Mouse (Mus musculus) limb, embryonic 11.5 days (tissue): ENCODE measurements around the gene Uhrf1bp1. TPM values are rescaled to one million over a fixed set of nuclear protein-coding genes. Genes with fewer than 3 reads are reported as not detected.
"Not testable (repeated sequence)": the region's sequence is repeated elsewhere in the genome, so short reads cannot be mapped to it uniquely, and the experiment has no call there.

Experiments
- ATAC-seq: fragments of 200-750 bp; cut with Nextera tagmentation; 2 replicates; pipeline ENCODE4 v1.8.0; 2017; ENCODE audit warnings: low read depth; ENCODE audit not compliant: insufficient number of reproducible peaks, low FRiP score, low TSS enrichment
- DNase-seq: peaks from one replicate; pipeline ENCODE4 v3.0.0-alpha.2; 2015; ENCODE audit warnings: low spot score
- H3K27ac ChIP-seq: fragments of 300-500 bp; sonication (generic); replicated peaks from 2 replicates; pipeline ENCODE4 v1.5.1; 2014; ENCODE audit warnings: low read depth, mild to moderate bottlenecking, low read length
- H3K27me3 ChIP-seq: fragments of 300-500 bp; sonication (generic); 2 replicates; pipeline ENCODE4 v1.6.1; 2014; ENCODE audit warnings: mild to moderate bottlenecking, low read length, mixed read lengths; ENCODE audit not compliant: control insufficient read depth, insufficient read depth
- H3K36me3 ChIP-seq: fragments of 300-500 bp; sonication (generic); 2 replicates; pipeline ENCODE4 v1.6.1; 2014; ENCODE audit warnings: mild to moderate bottlenecking, low read length, moderate library complexity, mixed read lengths; ENCODE audit not compliant: control insufficient read depth, insufficient read depth
- H3K4me1 ChIP-seq: fragments of 300-500 bp; sonication (generic); 2 replicates; pipeline ENCODE4 v1.6.1; 2014; ENCODE audit warnings: low read length, mixed read lengths; ENCODE audit not compliant: control insufficient read depth, insufficient read depth
- H3K4me2 ChIP-seq: fragments of 300-500 bp; sonication (generic); 2 replicates; pipeline ENCODE4 v1.6.1; 2014; ENCODE audit warnings: low read depth, mild to moderate bottlenecking, moderate library complexity; ENCODE audit not compliant: severe bottlenecking
- H3K4me3 ChIP-seq: fragments of 300-500 bp; sonication (generic); 2 replicates; pipeline ENCODE4 v1.5.1; 2014; ENCODE audit warnings: low read depth, low read length
- H3K9ac ChIP-seq: fragments of 300-500 bp; sonication (generic); 2 replicates; pipeline ENCODE4 v1.6.1; 2014; ENCODE audit warnings: mild to moderate bottlenecking, low read length
- H3K9me3 ChIP-seq: fragments of 300-500 bp; sonication (generic); 2 replicates; pipeline ENCODE4 v1.6.1; 2016; ENCODE audit warnings: low read length; ENCODE audit not compliant: control insufficient read depth
- WGBS: fragments of 180-500 bp; shearing (Covaris S2); extraction: QIAGEN DNeasy Blood & Tissue Kit; methylation state at CpG from one replicate; pipeline ENCODE4 v1.1.7; 2014; 5-methylcytosine and 5-hydroxymethylcytosine counted together
- polyA plus RNA-seq: library from polyadenylated mRNA; unstranded; fragments of >200 nt; fragmentation: Nextera tagmentation; extraction: Ambion mirVana; gene quantifications from 2 replicates; pipeline ENCODE4 v1.2.1, GENCODE M21; 2014

Uhrf1bp1 gene
- polyA plus RNA-seq, 1 experiment from 2014 or later, result 8.2 TPM

DNA sequence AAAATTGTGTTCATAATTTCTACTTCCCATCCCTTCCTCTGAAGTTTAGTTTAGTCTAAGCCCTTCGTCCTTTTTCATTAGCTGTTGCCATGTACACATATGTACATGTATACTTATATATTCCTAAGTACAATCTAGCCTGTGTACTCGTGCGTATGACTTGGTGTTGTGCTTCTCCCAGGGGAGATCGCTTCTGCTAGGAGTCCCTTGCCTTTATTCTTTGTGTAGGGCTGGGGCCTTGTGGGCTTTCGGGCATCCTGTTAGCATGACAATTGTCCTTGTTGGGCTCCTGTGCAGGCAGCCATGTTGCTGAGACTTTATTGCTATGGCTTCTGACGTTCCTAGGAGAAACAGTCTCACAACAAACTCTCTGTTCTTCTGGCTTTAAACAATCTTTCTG, 28.7 kb upstream of the Uhrf1bp1 start:
- Histone ChIP-seq H3K36me3 (no peaks in the 10 kb centered on the region), H3K9ac (no peak overlapping the region), H3K27me3 (no peaks in the 10 kb centered on the region), H3K4me2 (no peak overlapping the region), H3K27ac (no peak overlapping the region), H3K4me3 (no peak overlapping the region), H3K9me3 (no peaks in the 10 kb centered on the region), H3K4me1 (peaks cover 6% of the 10 kb centered on the region; the same call in 1 of the 2 replicates)
- ATAC-seq (no peak), DNase-seq (no peak)
- whole genome bisulfite sequencing, result 39% methylated on average over 6 of the region's 6 CpGs

DNA sequence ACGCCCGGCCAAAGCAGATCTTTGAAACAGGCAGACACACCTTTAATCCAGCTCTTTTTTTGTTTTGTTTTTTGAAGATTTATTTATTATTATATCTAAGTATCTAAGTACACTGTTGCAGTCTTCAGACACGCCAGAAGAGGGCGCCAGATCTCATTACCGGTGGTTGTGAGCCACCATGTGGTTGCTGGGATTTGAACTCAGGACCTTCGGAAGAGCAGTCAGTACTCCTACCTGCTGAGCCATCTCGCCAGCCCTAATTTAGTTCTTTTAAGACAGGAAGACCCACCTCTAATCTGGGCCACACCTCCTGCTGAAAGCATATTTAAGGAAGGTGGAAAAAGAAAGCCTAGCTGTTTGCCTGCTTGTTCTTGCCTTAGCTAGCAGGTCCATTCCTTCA, 25.8 kb upstream of the Uhrf1bp1 start:
- DNase-seq, result peak; percentile 38
- WGBS, result 58% methylated on average over 7 of the region's 7 CpGs

GRCm38 (mm10) chr17:27837850-27838249, 18.4 kb upstream of the Uhrf1bp1 start, which contains the start of gene Snrpc:
Gene Snrpc, plus strand, starts transcription at chr17:27838150.
- not testable (repeated sequence) for H3K27me3 ChIP-seq, H3K27ac ChIP-seq, H3K9me3 ChIP-seq, DNase-seq, H3K4me1 ChIP-seq, H3K4me2 ChIP-seq, H3K36me3 ChIP-seq, H3K4me3 ChIP-seq, ATAC-seq, H3K9ac ChIP-seq
- 89% methylated on average over 2 of the region's 4 CpGs for WGBS

More for the DNA sequence above, 25.8 kb upstream of the Uhrf1bp1 start:
- Histone ChIP-seq H3K27ac (no peak overlapping the region), H3K4me1 (peaks cover 6% of the 10 kb centered on the region; the same call in 1 of the 2 replicates), H3K4me3 (no peak overlapping the region), H3K9me3 (no peaks in the 10 kb centered on the region), H3K36me3 (no peaks in the 10 kb centered on the region), H3K9ac (no peak overlapping the region), H3K27me3 (no peaks in the 10 kb centered on the region), H3K4me2 (no peak overlapping the region)
- ATAC-seq, result no peak

- H3K36me3 ChIP-seq, result peaks cover 7% of the 10 kb centered on the region; the same call in 1 of the 2 replicates
- 3% methylated on average over 35 of the region's 35 CpGs for WGBS
These were observed 16.6 kb upstream of the Uhrf1bp1 start for GRCm38 (mm10) chr17:27839469-27840252.

GRCm38 (mm10) chr17:27848351-27848750, 7.9 kb upstream of the Uhrf1bp1 start:
- no peak overlapping the region for H3K9ac ChIP-seq
- H3K4me2 ChIP-seq, result no peak overlapping the region
- no peaks in the 10 kb centered on the region for H3K27me3 ChIP-seq
- 84% methylated on average over 1 of the region's 1 CpGs for WGBS
- H3K9me3 ChIP-seq, result no peaks in the 10 kb centered on the region
- no peak overlapping the region for H3K27ac ChIP-seq
- ATAC-seq, result no peak
- H3K36me3 ChIP-seq, result peaks cover 21% of the 10 kb centered on the region
- DNase-seq, result no peak
- H3K4me1 ChIP-seq, result no peaks in the 10 kb centered on the region
- H3K4me3 ChIP-seq, result no peak overlapping the region

More at GRCm38 (mm10) chr17:27839469-27840252, 16.6 kb upstream of the Uhrf1bp1 start:
- DNase-seq, result peak; percentile 95
- 0 out of 2 replicates have a peak, but pooled peaks cover 4% of the 10 kb centered on the region for H3K4me1 ChIP-seq
- peak; percentile 94 for ATAC-seq
- H3K27me3 ChIP-seq, result no peaks in the 10 kb centered on the region
- no peaks in the 10 kb centered on the region for H3K9me3 ChIP-seq
- peak overlapping the region; percentile 88 for H3K4me3 ChIP-seq
- H3K27ac ChIP-seq, result no peak overlapping the region
- H3K9ac ChIP-seq, result peak overlapping the region; percentile 79
- H3K4me2 ChIP-seq, result peak overlapping the region; percentile 79

GRCm38 (mm10) chr17:27851076-27851475, 5.2 kb upstream of the Uhrf1bp1 start:
- ATAC-seq (no peak), DNase-seq (no peak)
- H3K4me1 ChIP-seq, result no peaks in the 10 kb centered on the region
- H3K9ac ChIP-seq, result no peak overlapping the region
- H3K27ac ChIP-seq, result no peak overlapping the region
- no peak overlapping the region for H3K4me2 ChIP-seq
- H3K9me3 ChIP-seq, result no peaks in the 10 kb centered on the region
- H3K36me3 ChIP-seq, result peaks cover 19% of the 10 kb centered on the region
- H3K4me3 ChIP-seq, result no peak overlapping the region
- 83% methylated on average over 3 of the region's 3 CpGs for WGBS
- no peaks in the 10 kb centered on the region for H3K27me3 ChIP-seq

DNA sequence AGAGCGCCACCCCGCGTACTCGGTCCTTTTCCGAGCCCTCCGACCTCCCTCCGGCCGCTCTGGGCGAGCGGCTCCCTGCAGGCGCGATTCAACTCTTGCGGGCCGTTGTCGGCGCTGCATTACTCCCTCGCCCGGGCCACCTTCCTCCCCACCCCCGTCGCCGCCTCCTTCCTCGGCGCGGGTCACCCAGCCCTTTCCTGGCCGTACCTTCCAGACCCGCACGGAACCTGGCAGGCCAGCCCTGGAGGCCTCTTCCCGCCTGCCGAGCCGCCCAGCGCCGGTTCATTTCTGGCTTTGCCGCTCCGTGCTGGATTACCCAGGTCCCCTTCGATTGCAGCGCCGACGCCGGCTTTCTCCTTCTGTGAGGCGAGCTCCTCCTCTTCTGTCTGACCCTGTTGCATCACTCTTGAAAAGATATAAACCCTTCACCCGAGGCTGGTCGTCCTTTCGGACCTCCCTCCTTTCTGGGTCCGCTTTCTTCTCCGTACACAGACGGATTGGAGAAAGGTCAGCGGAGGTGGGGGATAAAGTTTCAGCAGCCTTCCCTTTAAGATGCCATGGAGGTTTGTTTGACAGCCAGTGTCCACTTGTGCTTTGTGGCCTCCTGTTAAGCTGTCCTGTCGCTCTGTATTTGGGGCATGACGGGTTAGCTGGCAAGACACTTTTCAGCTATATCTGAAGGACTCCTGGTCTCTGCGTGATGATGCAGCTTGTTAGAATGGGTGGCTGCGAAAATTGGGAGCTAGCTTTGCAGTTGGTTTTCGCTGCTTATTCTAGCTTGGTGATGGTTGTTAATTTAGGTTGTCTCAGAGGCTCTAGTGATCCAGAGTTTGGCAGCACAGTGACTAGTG, 782 bp downstream of the Uhrf1bp1 start:
- peaks cover 3% of the 10 kb centered on the region; the same call in 1 of the 2 replicates for H3K36me3 ChIP-seq
- WGBS, result 1% methylated on average over 50 of the region's 52 CpGs
- H3K4me2 ChIP-seq, result peak overlapping the region; percentile 84
- no peaks in the 10 kb centered on the region for H3K9me3 ChIP-seq
- ATAC-seq, result peak; percentile 33
- peak overlapping the region; percentile 63 for H3K27ac ChIP-seq
- H3K4me1 ChIP-seq, result peaks cover 10% of the 10 kb centered on the region
- DNase-seq, result peak; percentile 74
- H3K9ac ChIP-seq, result peak overlapping the region; percentile 90
- peak overlapping the region; percentile 96 for H3K4me3 ChIP-seq
- no peaks in the 10 kb centered on the region for H3K27me3 ChIP-seq
